Comparison of ENCODE assay signal across 16 mouse cellular contexts in the genomic region with DNA sequence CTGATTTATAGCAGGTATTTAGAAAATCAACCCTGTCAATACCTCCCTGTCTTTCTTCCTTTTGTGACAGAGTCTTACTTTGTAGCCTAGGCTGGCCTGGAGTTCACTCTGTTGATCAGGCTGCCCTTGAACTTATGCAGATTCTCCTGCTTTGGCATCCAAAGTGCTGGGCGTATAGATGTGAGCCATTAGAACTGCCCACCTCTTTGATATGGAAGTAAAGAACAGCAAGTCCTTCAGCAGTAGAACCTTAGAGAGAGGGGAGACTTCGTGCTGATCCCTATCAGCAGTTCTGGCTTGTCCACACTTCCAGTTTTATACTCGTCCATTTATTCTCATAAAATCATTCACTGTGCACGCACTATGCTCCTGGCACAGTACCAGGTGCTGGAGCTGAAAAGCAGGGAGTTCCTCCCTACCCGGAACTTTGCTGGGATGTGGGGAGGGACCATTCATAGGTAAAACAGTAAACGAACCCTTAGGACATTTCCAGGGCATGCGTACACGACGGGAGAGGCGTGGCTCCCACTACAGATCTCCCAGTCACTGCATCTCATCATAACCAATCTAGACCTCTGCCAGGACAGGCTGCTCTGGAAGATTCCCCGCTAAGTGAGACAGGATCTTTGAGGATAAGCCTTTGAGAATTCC. TPM values are rescaled to one million over a fixed set of nuclear protein-coding genes. Genes with fewer than 3 reads are reported as not detected.
DNase-seq lines count a peak whose midpoint lies in the region; ATAC-seq lines count a peak whose summit lies in the region.
"Had no signal": no experiment of that assay in that cellular context is flagged by ENCODE, and none has a peak within 500 bp of the region (broad histone marks: within the 10 kb centered on the region; RNA-seq: fewer than 3 reads in every experiment).

No protein-coding gene starts in this region.

- H3K27ac ChIP-seq in intestine, embryonic 14.5 days (ENCODE audit: low read depth), result no peak overlapping the region
- H3K27ac ChIP-seq in intestine, embryonic 15.5 days, result no peak overlapping the region
- H3K27ac ChIP-seq in forebrain, embryonic 11.5 days (ENCODE audit: low read depth, low read length), result no peak overlapping the region
- H3K27ac ChIP-seq: embryonic facial prominence, embryonic 12.5 days; heart, embryonic 15.5 days; hindbrain, embryonic 15.5 days had no signal

- no peaks in the 10 kb centered on the region for H3K27me3 ChIP-seq in intestine, embryonic 14.5 days (replicated peaks; ENCODE audit: control insufficient read depth, insufficient read depth, low read length)
- H3K27me3 ChIP-seq in intestine, embryonic 15.5 days (replicated peaks), result no peaks in the 10 kb centered on the region
- no peaks in the 10 kb centered on the region for H3K27me3 ChIP-seq in forebrain, embryonic 11.5 days (ENCODE audit: control insufficient read depth, insufficient read depth, low read length)
- H3K27me3 ChIP-seq: embryonic facial prominence, embryonic 12.5 days; heart, embryonic 15.5 days; hindbrain, embryonic 15.5 days had no signal

- no peaks in the 10 kb centered on the region for H3K36me3 ChIP-seq in intestine, embryonic 14.5 days (ENCODE audit: control insufficient read depth, insufficient read depth, low read length)
- no peaks in the 10 kb centered on the region for H3K36me3 ChIP-seq in intestine, embryonic 15.5 days
- no peaks in the 10 kb centered on the region for H3K36me3 ChIP-seq in forebrain, embryonic 11.5 days (ENCODE audit: control insufficient read depth, insufficient read depth, low read length)
- H3K36me3 ChIP-seq: embryonic facial prominence, embryonic 12.5 days; heart, embryonic 15.5 days; hindbrain, embryonic 15.5 days had no signal

- WGBS in intestine, embryonic 14.5 days, result 51% methylated on average over 11 of the region's 11 CpGs
- WGBS in intestine, embryonic 15.5 days, result 44% methylated on average over 11 of the region's 11 CpGs
- 76% methylated on average over 11 of the region's 11 CpGs for WGBS in forebrain, embryonic 11.5 days

- no peak overlapping the region for H3K9ac ChIP-seq in intestine, embryonic 14.5 days (ENCODE audit: low read length)
- no peak overlapping the region for H3K9ac ChIP-seq in intestine, embryonic 15.5 days
- H3K9ac ChIP-seq in forebrain, embryonic 11.5 days (ENCODE audit: low read length), result no peak overlapping the region
- H3K9ac ChIP-seq: embryonic facial prominence, embryonic 12.5 days; heart, embryonic 15.5 days; hindbrain, embryonic 15.5 days had no signal

- peak overlapping the region; percentile 8; the same call in 1 of the 2 replicates for H3K4me2 ChIP-seq in intestine, embryonic 14.5 days (ENCODE audit: low read length)
- H3K4me2 ChIP-seq in intestine, embryonic 15.5 days (replicated peaks), result no peak overlapping the region
- H3K4me2 ChIP-seq in forebrain, embryonic 11.5 days (ENCODE audit: low read depth, low read length, severe bottlenecking), result no peak overlapping the region
- H3K4me2 ChIP-seq: embryonic facial prominence, embryonic 12.5 days; heart, embryonic 15.5 days; hindbrain, embryonic 15.5 days had no signal

- H3K4me1 ChIP-seq in intestine, embryonic 14.5 days (replicated peaks; ENCODE audit: control insufficient read depth, insufficient read depth, low read length), result no peaks in the 10 kb centered on the region; the same call in 1 of the 2 replicates
- no peaks in the 10 kb centered on the region for H3K4me1 ChIP-seq in intestine, embryonic 15.5 days (replicated peaks)
- no peaks in the 10 kb centered on the region; the same call in 1 of the 2 replicates for H3K4me1 ChIP-seq in forebrain, embryonic 11.5 days (replicated peaks; ENCODE audit: control insufficient read depth, insufficient read depth, low read length)
- H3K4me1 ChIP-seq: embryonic facial prominence, embryonic 12.5 days; heart, embryonic 15.5 days; hindbrain, embryonic 15.5 days had no signal

- ATAC-seq in intestine, embryonic 14.5 days (replicated peaks; ENCODE audit: low FRiP score, low TSS enrichment, low read depth), result no peak
- ATAC-seq in intestine, embryonic 15.5 days, result no peak
- no peak for ATAC-seq in forebrain, embryonic 11.5 days (replicated peaks; ENCODE audit: low FRiP score)

- no peak for DNase-seq in intestine, embryonic 14.5 days (ENCODE audit: low spot score)
- peak; percentile 56 for DNase-seq in MN1 (ENCODE audit: low spot score)
- peak; percentile 13 for DNase-seq in kidney, adult 8-10 months
- DNase-seq in kidney, postnatal 4 days, result peak; percentile 23 to 29
- DNase-seq in Muller cell, postnatal 12 days (ENCODE audit: inconsistent ontology term), result no peak
- DNase-seq in forebrain, embryonic 11.5 days (ENCODE audit: low spot score), result no peak
- no peak for DNase-seq in thymus, postnatal 10 days (ENCODE audit: low spot score in 2 of 2)
- DNase-seq: cerebellum, adult 18-20 months; gastrocnemius, postnatal 14 days had no signal

- H3K9me3 ChIP-seq in intestine, embryonic 14.5 days (ENCODE audit: control insufficient read depth, low read length), result no peaks in the 10 kb centered on the region
- no peaks in the 10 kb centered on the region for H3K9me3 ChIP-seq in intestine, embryonic 15.5 days
- no peaks in the 10 kb centered on the region for H3K9me3 ChIP-seq in forebrain, embryonic 11.5 days (ENCODE audit: control insufficient read depth, low read length)
- H3K9me3 ChIP-seq: embryonic facial prominence, embryonic 12.5 days; heart, embryonic 15.5 days; hindbrain, embryonic 15.5 days had no signal

- H3K4me3 ChIP-seq in intestine, embryonic 14.5 days (ENCODE audit: low read depth, low read length), result no peak overlapping the region
- H3K4me3 ChIP-seq in intestine, embryonic 15.5 days (replicated peaks), result no peak overlapping the region
- H3K4me3 ChIP-seq in forebrain, embryonic 11.5 days (ENCODE audit: low read depth, low read length), result no peak overlapping the region
- H3K4me3 ChIP-seq: embryonic facial prominence, embryonic 12.5 days; heart, embryonic 15.5 days; hindbrain, embryonic 15.5 days; myocyte had no signal

RNA-seq across cellular contexts. Expression of a gene that starts 13.3 kb away (rescaled TPM):
- polyA plus RNA-seq in intestine, embryonic 14.5 days (2014; fragmentation: Nextera tagmentation; extraction: Ambion mirVana), result 0.07 and 0.09 TPM in 2 replicates
- 0.15 and 0.20 TPM in 2 replicates for polyA plus RNA-seq in intestine, embryonic 15.5 days (2015; fragmentation: Nextera tagmentation; extraction: Ambion mirVana)
- not detected in 2 replicates for polyA plus RNA-seq in forebrain, embryonic 11.5 days (2014; fragmentation: Nextera tagmentation; extraction: Ambion mirVana)
- polyA plus RNA-seq: C2C12; embryonic facial prominence, embryonic 12.5 days; heart, embryonic 15.5 days; liver, embryonic 16.5 days had no signal

Comparison
In these comparisons a context has a peak if more than half of its experiments do, and no peak if none do; other contexts are left out.
1. DNase-seq: peak in MN1 (single experiment), kidney, adult 8-10 months (2 of 2) and kidney, postnatal 4 days (2 of 2); none in intestine, embryonic 14.5 days (single experiment), Muller cell, postnatal 12 days (single experiment), forebrain, embryonic 11.5 days (single experiment) and thymus, postnatal 10 days (0 of 2).